In genomic region chr9:96986797-96987473, GRCm38 (mm10) we compare ENCODE assay signal across 10 mouse cellular contexts. TPM values are rescaled to one million over a fixed set of nuclear protein-coding genes. Genes with fewer than 3 reads are reported as not detected.
A peak's percentile ranks its signal among the peaks of the same experiment; 100 is the strongest.
DNase-seq lines count a peak whose midpoint lies in the region; ATAC-seq and TF ChIP-seq lines count a peak whose summit lies in the region.
"Had no signal": no experiment of that assay in that cellular context is flagged by ENCODE, and none has a peak within 500 bp of the region (broad histone marks: within the 10 kb centered on the region; RNA-seq: fewer than 3 reads in every experiment).

No protein-coding gene starts in this region.

- H3K27ac ChIP-seq in lung, embryonic 14.5 days (ENCODE audit: low read depth): 0 out of 2 replicates have a peak overlapping the region, but pooled peaks have one; percentile 19
- H3K27ac ChIP-seq in stomach, embryonic 15.5 days: peak overlapping the region; percentile 61; the same call in 1 of the 2 replicates

- no peak overlapping the region for H3K4me3 ChIP-seq in lung, embryonic 14.5 days (ENCODE audit: low read depth, low read length)
- no peak overlapping the region for H3K4me3 ChIP-seq in stomach, embryonic 15.5 days (replicated peaks)
- H3K4me3 ChIP-seq: myocyte had no signal

- H3K36me3 ChIP-seq in lung, embryonic 14.5 days (ENCODE audit: insufficient read depth): peaks cover 3% of the 10 kb centered on the region; the same call in 1 of the 2 replicates
- H3K36me3 ChIP-seq in stomach, embryonic 15.5 days: no peaks in the 10 kb centered on the region

- WGBS in lung, embryonic 14.5 days: 25% methylated on average over 11 of the region's 11 CpGs
- 21% methylated on average over 11 of the region's 11 CpGs for WGBS in stomach, embryonic 15.5 days

- H3K4me1 ChIP-seq in lung, embryonic 14.5 days (ENCODE audit: insufficient read depth): peaks cover 12% of the 10 kb centered on the region
- peaks cover 20% of the 10 kb centered on the region for H3K4me1 ChIP-seq in stomach, embryonic 15.5 days

- peak; percentile 62 for DNase-seq in adrenal gland, postnatal 14 days
- DNase-seq in adrenal gland, adult 2 months: no peak
- no peak for DNase-seq in lung, embryonic 14.5 days
- DNase-seq in lung, postnatal 10 days: no peak
- DNase-seq in kidney, postnatal 10 days: peak; percentile 43
- DNase-seq in spleen, postnatal 36 days (ENCODE audit: low spot score in 2 of 2): no peak
- no peak for DNase-seq in layer of hippocampus, postnatal 25 days (ENCODE audit: extremely low spot score in 1 of 2, low spot score in 1 of 2)
- DNase-seq: cerebellum, adult 11 months had no signal

- no peaks in the 10 kb centered on the region for H3K9me3 ChIP-seq in lung, embryonic 14.5 days (ENCODE audit: low read depth, low read length)
- no peaks in the 10 kb centered on the region for H3K9me3 ChIP-seq in stomach, embryonic 15.5 days

- no peak for TF ChIP-seq CTCF in lung, embryonic 14.5 days (IDR thresholded peaks at IDR 0.05; ENCODE audit: low read depth)

- H3K27me3 ChIP-seq in lung, embryonic 14.5 days (ENCODE audit: insufficient read depth, low read length): no peaks in the 10 kb centered on the region
- H3K27me3 ChIP-seq in stomach, embryonic 15.5 days (replicated peaks): no peaks in the 10 kb centered on the region

- no peak for ATAC-seq in lung, embryonic 14.5 days (ENCODE audit: insufficient read depth)
- peak; percentile 88 for ATAC-seq in stomach, embryonic 15.5 days (ENCODE audit: insufficient read depth, low FRiP score, low read depth)

- no peak overlapping the region for H3K9ac ChIP-seq in lung, embryonic 14.5 days
- no peak overlapping the region for H3K9ac ChIP-seq in stomach, embryonic 15.5 days

- no peak overlapping the region for H3K4me2 ChIP-seq in lung, embryonic 14.5 days
- H3K4me2 ChIP-seq in stomach, embryonic 15.5 days: peak overlapping the region; percentile 13; the same call in 1 of the 2 replicates

RNA-seq across cellular contexts. Expression of gene Spsb4, which starts 31.7 kb away (rescaled TPM):
- 1.5 and 1.7 TPM in 2 replicates for total RNA-seq in adrenal gland, postnatal 14 days (2021)
- 1 to 10 TPM; 1.5 to 1.6 TPM for total RNA-seq in adrenal gland, adult 2 months (2021)
- polyA plus RNA-seq in adrenal gland, adult 2 months (2012; rRNA removed): 1.6 and 2.0 TPM in 2 replicates
- 13.7 and 16.6 TPM in 2 replicates for polyA plus RNA-seq in lung, embryonic 14.5 days (2014; fragmentation: Nextera tagmentation; extraction: Ambion mirVana)
- 21.5 and 25.4 TPM in 2 replicates for polyA plus RNA-seq in stomach, embryonic 15.5 days (2015; fragmentation: Nextera tagmentation; extraction: Ambion mirVana)
- 1 to 10 TPM; 5.1 to 6.1 TPM for total RNA-seq in layer of hippocampus, postnatal 25 days (2021)

Comparison
In these comparisons a context has a peak if more than half of its experiments do, and no peak if none do; other contexts are left out.
1. DNase-seq: peak in adrenal gland, postnatal 14 days (single experiment) and kidney, postnatal 10 days (single experiment); none in adrenal gland, adult 2 months (single experiment), lung, embryonic 14.5 days (single experiment), lung, postnatal 10 days (single experiment), spleen, postnatal 36 days (0 of 2) and layer of hippocampus, postnatal 25 days (0 of 2).